Mouse (Mus musculus) yolk sac, embryonic 10.5 days (tissue): ENCODE results near the gene Nr2f2.

Experiments
- DNase-seq: peaks from one replicate; pipeline ENCODE4 v3.0.0-alpha.2; 2017; ENCODE audit warnings: low spot score

The Nr2f2 gene

GRCm38 (mm10) chr7:70350781-70351551, 15.6 kb downstream of the Nr2f2 start:
- DNase-seq: peak; percentile 80

GRCm38 (mm10) chr7:70349981-70350670, 16.4 kb downstream of the Nr2f2 start:
- no peak for DNase-seq

- DNase-seq: no peak
These were observed 17.4 kb downstream of the Nr2f2 start for GRCm38 (mm10) chr7:70348977-70349615.

- peak; percentile 7 for DNase-seq
These were observed 18.2 kb downstream of the Nr2f2 start for GRCm38 (mm10) chr7:70348064-70348976.

- no peak for DNase-seq
These were observed 18.9 kb downstream of the Nr2f2 start for GRCm38 (mm10) chr7:70347618-70347958.

- peak; percentile 26 for DNase-seq
These were observed 19.5 kb downstream of the Nr2f2 start for GRCm38 (mm10) chr7:70346951-70347617.

GRCm38 (mm10) chr7:70346010-70346536, 20.5 kb downstream of the Nr2f2 start:
- peak; percentile 79 for DNase-seq

GRCm38 (mm10) chr7:70343426-70343825, 23.1 kb downstream of the Nr2f2 start:
- no peak for DNase-seq

- no peak for DNase-seq
These were observed 23.8 kb downstream of the Nr2f2 start for GRCm38 (mm10) chr7:70342771-70343170.

- DNase-seq: no peak
These were observed 24.5 kb downstream of the Nr2f2 start for GRCm38 (mm10) chr7:70342076-70342475.

GRCm38 (mm10) chr7:70339998-70340630, 26.4 kb downstream of the Nr2f2 start:
- DNase-seq: no peak

- no peak for DNase-seq
These were observed 28.3 kb downstream of the Nr2f2 start for GRCm38 (mm10) chr7:70338265-70338640.

- DNase-seq: peak; percentile 16
These were observed 28.8 kb downstream of the Nr2f2 start for GRCm38 (mm10) chr7:70337581-70338264.

GRCm38 (mm10) chr7:70336571-70337240, 29.8 kb downstream of the Nr2f2 start:
- no peak for DNase-seq

- DNase-seq: no peak
These were observed 30.4 kb downstream of the Nr2f2 start for GRCm38 (mm10) chr7:70336126-70336525.

- DNase-seq: no peak
These were observed 31.1 kb downstream of the Nr2f2 start for GRCm38 (mm10) chr7:70335411-70335810.

- DNase-seq: peak; percentile 64
These were observed 31.7 kb downstream of the Nr2f2 start for GRCm38 (mm10) chr7:70334836-70335235.

- no peak for DNase-seq
These were observed 32.7 kb downstream of the Nr2f2 start for GRCm38 (mm10) chr7:70333851-70334250.

- DNase-seq: no peak
These were observed 33.4 kb downstream of the Nr2f2 start for GRCm38 (mm10) chr7:70332926-70333664.
